8 mouse cellular contexts compared by ENCODE assay signal in the genomic region with DNA sequence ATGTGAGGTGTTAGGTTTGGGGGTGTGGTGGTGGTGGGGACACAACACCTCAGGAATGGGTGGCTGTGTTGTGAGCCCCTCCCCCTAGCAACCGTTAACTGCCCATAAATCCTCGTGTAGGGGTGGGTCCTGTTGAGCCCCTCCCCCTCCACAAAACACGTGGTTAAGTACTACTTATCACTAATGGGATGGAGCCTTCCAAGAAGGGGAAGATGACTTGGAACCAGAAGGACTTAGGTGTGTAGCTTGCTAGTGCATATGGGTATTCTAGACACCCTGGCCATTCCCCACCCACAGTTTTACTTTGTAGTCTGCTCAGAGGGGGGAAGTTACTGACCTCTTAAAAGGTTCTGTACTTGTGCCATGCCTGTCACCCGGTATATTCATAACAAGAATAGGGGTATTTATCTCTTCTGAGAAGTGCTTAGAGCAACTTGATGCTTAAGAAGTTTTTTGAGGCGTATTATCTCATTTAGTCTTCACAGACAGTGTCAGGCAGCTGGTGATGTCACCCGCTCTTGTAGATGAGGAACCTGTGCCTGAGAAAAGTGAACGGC. TPM values are rescaled to one million over a fixed set of nuclear protein-coding genes. Genes with fewer than 3 reads are reported as not detected.
A peak's percentile ranks its signal among the peaks of the same experiment; 100 is the strongest.
DNase-seq lines count a peak whose midpoint lies in the region; ATAC-seq and TF ChIP-seq lines count a peak whose summit lies in the region.

No protein-coding gene starts in this region.

- H3K4me1 ChIP-seq in bone marrow macrophage, adult 2 months (ENCODE audit: control insufficient read depth, insufficient read depth, low read length) = peaks cover 18% of the 10 kb centered on the region
- 0 out of 2 replicates have a peak, but pooled peaks cover 2% of the 10 kb centered on the region for H3K4me1 ChIP-seq in hindbrain, embryonic 11.5 days (replicated peaks; ENCODE audit: control insufficient read depth, insufficient read depth, low read length)
- peaks cover 4% of the 10 kb centered on the region; the same call in 1 of the 2 replicates for H3K4me1 ChIP-seq in liver, embryonic 11.5 days (replicated peaks; ENCODE audit: control insufficient read depth, insufficient read depth, low read length)

- peaks cover 46% of the 10 kb centered on the region for H3K79me2 ChIP-seq in myocyte (ENCODE audit: control insufficient read depth, insufficient read depth)

- H3K27ac ChIP-seq in bone marrow macrophage, adult 2 months (ENCODE audit: insufficient read depth, low read depth, low read length) = no peak overlapping the region
- no peak overlapping the region for H3K27ac ChIP-seq in hindbrain, embryonic 11.5 days (ENCODE audit: low read depth, low read length)
- 0 out of 2 replicates have a peak overlapping the region, but pooled peaks have one; percentile 46 for H3K27ac ChIP-seq in liver, embryonic 11.5 days (ENCODE audit: low read depth, low read length)

- WGBS in hindbrain, embryonic 11.5 days = 57% methylated on average over 7 of the region's 7 CpGs
- 34% methylated on average over 7 of the region's 7 CpGs for WGBS in liver, embryonic 11.5 days

- peak overlapping the region; percentile 86 for H3K4me3 ChIP-seq in bone marrow macrophage, adult 2 months (ENCODE audit: insufficient read depth, low read length)
- H3K4me3 ChIP-seq in hindbrain, embryonic 11.5 days (ENCODE audit: low read depth, low read length) = no peak overlapping the region
- H3K4me3 ChIP-seq in liver, embryonic 11.5 days (ENCODE audit: low read depth, low read length) = peak overlapping the region; percentile 93
- H3K4me3 ChIP-seq in myocyte = peak overlapping the region; percentile 56

- TF ChIP-seq POLR2A in bone marrow macrophage, adult 2 months (IDR thresholded peaks at IDR 0.05; ENCODE audit: borderline replicate concordance, low read depth, low read length) = no peak
- no peak for TF ChIP-seq POLR2A in myocyte (IDR thresholded peaks at IDR 0.05; ENCODE audit: insufficient read length, low read depth)

- no peaks in the 10 kb centered on the region; the same call in 1 of the 2 replicates for H3K36me3 ChIP-seq in hindbrain, embryonic 11.5 days (ENCODE audit: control insufficient read depth, insufficient read depth, low read length)
- no peaks in the 10 kb centered on the region for H3K36me3 ChIP-seq in liver, embryonic 11.5 days (ENCODE audit: control insufficient read depth, insufficient read depth, low read length)
- no peaks in the 10 kb centered on the region for H3K36me3 ChIP-seq in myocyte (ENCODE audit: control insufficient read depth, insufficient read depth)

- no peaks in the 10 kb centered on the region for H3K27me3 ChIP-seq in hindbrain, embryonic 11.5 days (ENCODE audit: control insufficient read depth, insufficient read depth, low read length)
- no peaks in the 10 kb centered on the region for H3K27me3 ChIP-seq in liver, embryonic 11.5 days (replicated peaks; ENCODE audit: control insufficient read depth, insufficient read depth, low read length)
- no peaks in the 10 kb centered on the region for H3K27me3 ChIP-seq in myocyte (ENCODE audit: control insufficient read depth, insufficient read depth, insufficient read length)

- peak overlapping the region; percentile 72 for H3K4me2 ChIP-seq in hindbrain, embryonic 11.5 days (replicated peaks; ENCODE audit: low read depth, low read length)
- H3K4me2 ChIP-seq in liver, embryonic 11.5 days = peak overlapping the region; percentile 90
- peak overlapping the region; percentile 92 for H3K4me2 ChIP-seq in myocyte (ENCODE audit: low read depth)

- DNase-seq in kidney, adult 8-10 months = peak; percentile 17 to 36
- DNase-seq in kidney, adult 18-20 months = no peak
- DNase-seq in hindbrain, embryonic 11.5 days (ENCODE audit: low spot score) = no peak
- no peak for DNase-seq in liver, embryonic 11.5 days (ENCODE audit: low spot score)
- no peak for DNase-seq in right cerebral cortex, adult 18-20 months
- no peak for DNase-seq in ovary, postnatal 14 days (ENCODE audit: low spot score)

- ATAC-seq in hindbrain, embryonic 11.5 days (ENCODE audit: low FRiP score) = no peak
- ATAC-seq in liver, embryonic 11.5 days (replicated peaks; ENCODE audit: low FRiP score) = peak; percentile 70

- no peaks in the 10 kb centered on the region for H3K9me3 ChIP-seq in hindbrain, embryonic 11.5 days (ENCODE audit: control insufficient read depth, low read length)
- no peaks in the 10 kb centered on the region for H3K9me3 ChIP-seq in liver, embryonic 11.5 days (ENCODE audit: control insufficient read depth, low read length)

- no peak overlapping the region for H3K9ac ChIP-seq in hindbrain, embryonic 11.5 days (ENCODE audit: low read depth, low read length)
- H3K9ac ChIP-seq in liver, embryonic 11.5 days (ENCODE audit: low read depth, low read length) = peak overlapping the region; percentile 81; the same call in 1 of the 2 replicates

- no peak overlapping the region for H3ac ChIP-seq in myocyte (ENCODE audit: control insufficient read depth, insufficient read length)

- TF ChIP-seq CTCF in bone marrow macrophage, adult 2 months (IDR thresholded peaks at IDR 0.05; ENCODE audit: low read depth, low read length) = no peak

TF ChIP-seq in myocyte, 11 proteins besides CTCF, POLR2A, EP300 and RAD21:
- no peak for TF ChIP-seq SRF (IDR thresholded peaks at IDR 0.05; ENCODE audit: control insufficient read depth, insufficient read length, low read depth)
- no peak for TF ChIP-seq REST (IDR thresholded peaks at IDR 0.05; ENCODE audit: insufficient read depth, insufficient read length)
- no peak for TF ChIP-seq TCF12 (IDR thresholded peaks at IDR 0.05; ENCODE audit: insufficient read depth, poor library complexity, severe bottlenecking)
- no peak for TF ChIP-seq TCF3 (IDR thresholded peaks at IDR 0.05; ENCODE audit: insufficient read length, low read depth)
- no peak for TF ChIP-seq MYOG (IDR thresholded peaks at IDR 0.05; ENCODE audit: control insufficient read depth in 1 of 3, insufficient read depth in 1 of 3, insufficient read length in 2 of 3, low read depth in 2 of 3)
- no peak for TF ChIP-seq MAX (IDR thresholded peaks at IDR 0.05; ENCODE audit: low read depth)
- TF ChIP-seq MYOD1 (IDR thresholded peaks at IDR 0.05; ENCODE audit: control insufficient read depth in 1 of 3, insufficient read length in 2 of 3, low read depth in 2 of 3) = no peak
- TF ChIP-seq POLR2AphosphoS2 (IDR thresholded peaks at IDR 0.05; ENCODE audit: insufficient read length, low read depth) = no peak
- TF ChIP-seq USF1 (IDR thresholded peaks at IDR 0.05; ENCODE audit: low read depth) = no peak
- no peak for TF ChIP-seq CEBPB (IDR thresholded peaks at IDR 0.05; ENCODE audit: insufficient read depth, poor library complexity, severe bottlenecking)
- TF ChIP-seq E2F4 (IDR thresholded peaks at IDR 0.05; ENCODE audit: insufficient read depth) = no peak

RNA-seq across cellular contexts. Expression of gene Kif3b, which starts 1.2 kb away (rescaled TPM):
- polyA plus RNA-seq in bone marrow macrophage, adult 2 months (2012; ENCODE audit: insufficient read depth, insufficient read length, missing spikeins) = 33.0 and 38.6 TPM in 2 replicates
- polyA plus RNA-seq in hindbrain, embryonic 11.5 days (2014; fragmentation: Nextera tagmentation; extraction: Ambion mirVana) = 8.2 and 9.4 TPM in 2 replicates
- polyA plus RNA-seq in liver, embryonic 11.5 days (2014; fragmentation: Nextera tagmentation; extraction: Ambion mirVana) = 3.2 and 3.5 TPM in 2 replicates
- 10.8 TPM for polyA plus RNA-seq in myocyte (2012; fragmentation: generic; extraction: Trizol)

RNA-seq across cellular contexts. Expression of gene Pofut1, which starts 51.0 kb away (rescaled TPM):
- 27.5 and 28.0 TPM in 2 replicates for polyA plus RNA-seq in bone marrow macrophage, adult 2 months (2012; ENCODE audit: insufficient read depth, insufficient read length, missing spikeins)
- polyA plus RNA-seq in hindbrain, embryonic 11.5 days (2014; fragmentation: Nextera tagmentation; extraction: Ambion mirVana) = 6.0 and 8.4 TPM in 2 replicates
- 6.3 and 8.0 TPM in 2 replicates for polyA plus RNA-seq in liver, embryonic 11.5 days (2014; fragmentation: Nextera tagmentation; extraction: Ambion mirVana)
- 12.2 TPM for polyA plus RNA-seq in myocyte (2012; fragmentation: generic; extraction: Trizol)

RNA-seq across cellular contexts. Expression of gene Plagl2, which starts 51.2 kb away (rescaled TPM):
- polyA plus RNA-seq in bone marrow macrophage, adult 2 months (2012; ENCODE audit: insufficient read depth, insufficient read length, missing spikeins) = 45.0 and 48.5 TPM in 2 replicates
- 26.9 and 27.1 TPM in 2 replicates for polyA plus RNA-seq in hindbrain, embryonic 11.5 days (2014; fragmentation: Nextera tagmentation; extraction: Ambion mirVana)
- polyA plus RNA-seq in liver, embryonic 11.5 days (2014; fragmentation: Nextera tagmentation; extraction: Ambion mirVana) = 45.2 and 45.9 TPM in 2 replicates
- 4.2 TPM for polyA plus RNA-seq in myocyte (2012; fragmentation: generic; extraction: Trizol)

RNA-seq across cellular contexts. Expression of gene Asxl1, which starts 53.2 kb away (rescaled TPM):
- 31.7 and 36.3 TPM in 2 replicates for polyA plus RNA-seq in bone marrow macrophage, adult 2 months (2012; ENCODE audit: insufficient read depth, insufficient read length, missing spikeins)
- polyA plus RNA-seq in hindbrain, embryonic 11.5 days (2014; fragmentation: Nextera tagmentation; extraction: Ambion mirVana) = 19.0 and 21.0 TPM in 2 replicates
- 13.6 and 15.1 TPM in 2 replicates for polyA plus RNA-seq in liver, embryonic 11.5 days (2014; fragmentation: Nextera tagmentation; extraction: Ambion mirVana)
- 15.4 TPM for polyA plus RNA-seq in myocyte (2012; fragmentation: generic; extraction: Trizol)

Comparison
In these comparisons a context has a peak if more than half of its experiments do, and no peak if none do; other contexts are left out.
1. DNase-seq: peak in kidney, adult 8-10 months (2 of 2); none in kidney, adult 18-20 months (single experiment), hindbrain, embryonic 11.5 days (single experiment), liver, embryonic 11.5 days (single experiment), right cerebral cortex, adult 18-20 months (single experiment) and ovary, postnatal 14 days (single experiment).
2. Peak in every context shown above with its lines, with median percentiles within 50 percentile points of each other: H3K4me2 ChIP-seq.